Mouse (Mus musculus): ENCODE data around the gene Vcam1. TPM values are rescaled to one million over a fixed set of nuclear protein-coding genes. Genes with fewer than 3 reads are reported as not detected.
A peak's percentile ranks its signal among the peaks of the same experiment; 100 is the strongest.

The Vcam1 gene
- polyA plus RNA-seq, 1 experiment from 2014 or later = 78.6 TPM

DNA sequence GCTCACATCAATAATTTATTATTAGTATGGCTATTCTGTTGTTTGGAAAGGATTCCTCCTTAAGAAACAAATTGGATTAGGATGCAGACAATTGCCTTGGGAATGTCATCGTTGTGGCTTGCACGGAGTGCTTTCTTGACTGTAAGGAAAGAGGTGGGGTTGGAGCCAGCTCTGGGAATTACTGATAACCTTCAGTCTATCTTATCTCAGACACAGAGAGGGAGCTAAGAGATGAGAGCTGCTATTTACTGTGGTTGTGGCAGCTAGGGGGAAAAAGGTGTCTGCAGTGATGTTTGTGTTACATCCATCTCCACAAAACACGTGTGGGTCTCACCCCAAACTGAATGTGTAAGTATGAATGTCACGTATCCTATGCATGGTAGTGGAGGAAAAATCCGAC is 9.5 kb upstream of the Vcam1 start:
- no peaks in the 10 kb centered on the region for H3K36me3 ChIP-seq (ENCODE audit: insufficient read depth)
- DNase-seq (no peak), ATAC-seq (ENCODE audit: insufficient read depth) (no peak)
- no peak overlapping the region for H3K4me3 ChIP-seq (ENCODE audit: low read depth, low read length)
- H3K9ac ChIP-seq = no peak overlapping the region
- H3K9me3 ChIP-seq (ENCODE audit: low read depth, low read length) = no peaks in the 10 kb centered on the region
- no peaks in the 10 kb centered on the region for H3K27me3 ChIP-seq (ENCODE audit: insufficient read depth, low read length)
- no peak overlapping the region for H3K27ac ChIP-seq (ENCODE audit: low read depth)
- no peak for TF ChIP-seq CTCF (IDR thresholded peaks at IDR 0.05; ENCODE audit: low read depth)
- H3K4me1 ChIP-seq (ENCODE audit: insufficient read depth) = no peaks in the 10 kb centered on the region
- H3K4me2 ChIP-seq = no peak overlapping the region
- 38% methylated on average over 5 of the region's 5 CpGs for WGBS

DNA sequence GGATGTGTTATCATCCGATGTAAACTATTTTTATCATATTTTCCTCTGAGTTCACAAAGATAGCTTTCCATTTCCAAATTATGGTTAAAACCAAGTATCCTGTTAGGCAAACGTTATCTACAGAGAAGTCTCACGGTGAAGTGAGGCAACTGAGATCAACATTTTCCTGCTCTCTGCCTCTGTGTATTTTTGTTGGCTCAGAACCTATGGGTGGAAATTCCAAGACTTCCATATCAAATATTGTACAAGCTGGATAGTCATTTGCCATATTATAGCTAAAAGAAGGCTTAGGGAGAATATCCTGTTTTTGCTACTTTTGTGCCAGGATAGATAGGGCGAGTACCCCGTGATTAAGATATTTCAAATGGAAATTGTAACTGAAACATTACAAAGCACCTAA is 8.6 kb upstream of the Vcam1 start:
- Histone ChIP-seq H3K4me2 (no peak overlapping the region), H3K4me3 (ENCODE audit: low read depth, low read length) (no peak overlapping the region), H3K27ac (ENCODE audit: low read depth) (no peak overlapping the region), H3K9me3 (ENCODE audit: low read depth, low read length) (no peaks in the 10 kb centered on the region), H3K27me3 (ENCODE audit: insufficient read depth, low read length) (no peaks in the 10 kb centered on the region), H3K9ac (no peak overlapping the region), H3K4me1 (ENCODE audit: insufficient read depth) (no peaks in the 10 kb centered on the region), H3K36me3 (ENCODE audit: insufficient read depth) (no peaks in the 10 kb centered on the region)
- TF ChIP-seq CTCF (IDR thresholded peaks at IDR 0.05; ENCODE audit: low read depth) = no peak
- no peak for ATAC-seq (ENCODE audit: insufficient read depth)
- DNase-seq = no peak
- 60% methylated on average over 5 of the region's 5 CpGs for WGBS

DNA sequence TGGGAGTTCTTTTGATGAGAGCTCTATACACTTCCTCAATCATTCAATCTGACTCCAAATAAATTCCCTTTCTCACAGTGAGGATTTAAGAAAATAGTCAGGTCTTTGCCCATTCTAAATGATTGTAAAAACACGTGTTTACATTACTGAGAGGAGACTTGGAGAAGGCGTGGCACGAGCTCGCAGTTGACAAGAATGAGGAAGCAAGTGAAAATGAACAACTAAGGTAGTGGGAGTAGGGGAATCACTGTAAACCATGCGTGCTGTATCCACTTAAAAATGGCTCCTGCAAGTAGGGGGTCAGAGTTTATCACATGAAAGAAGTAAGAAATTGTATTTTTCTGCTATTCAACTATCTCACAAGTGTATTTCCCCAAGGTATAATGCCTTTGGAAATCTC is 3.9 kb upstream of the Vcam1 start:
- no peak for ATAC-seq (ENCODE audit: insufficient read depth)
- 40% methylated on average over 5 of the region's 5 CpGs for WGBS
- TF ChIP-seq CTCF (IDR thresholded peaks at IDR 0.05; ENCODE audit: low read depth) = no peak
- Histone ChIP-seq H3K4me2 (no peak overlapping the region), H3K9me3 (ENCODE audit: low read depth, low read length) (no peaks in the 10 kb centered on the region), H3K27ac (ENCODE audit: low read depth) (no peak overlapping the region), H3K27me3 (ENCODE audit: insufficient read depth, low read length) (no peaks in the 10 kb centered on the region), H3K36me3 (ENCODE audit: insufficient read depth) (no peaks in the 10 kb centered on the region), H3K4me1 (ENCODE audit: insufficient read depth) (peaks cover 4% of the 10 kb centered on the region; the same call in 1 of the 2 replicates), H3K9ac (no peak overlapping the region), H3K4me3 (ENCODE audit: low read depth, low read length) (no peak overlapping the region)
- no peak for DNase-seq

DNA sequence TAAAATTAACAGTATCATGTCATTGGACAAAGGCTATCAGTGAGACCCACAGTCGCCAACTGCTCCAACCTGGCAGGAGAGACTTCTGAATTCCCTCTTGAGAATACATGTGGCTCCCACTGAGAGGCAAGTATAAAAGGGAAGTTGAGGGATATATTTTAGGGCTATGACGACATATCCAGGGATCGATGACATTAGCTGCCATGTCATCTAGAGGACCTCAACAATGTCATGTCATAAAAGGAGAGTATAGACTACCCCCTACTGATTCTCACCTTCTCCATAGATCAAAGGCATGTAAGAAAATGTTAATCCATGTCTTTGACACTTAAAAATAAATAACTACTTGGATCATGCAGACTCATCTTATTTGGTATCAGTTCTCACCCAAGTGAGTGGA is 1.2 kb upstream of the Vcam1 start:
- Histone ChIP-seq H3K9me3 (ENCODE audit: low read depth, low read length) (no peaks in the 10 kb centered on the region), H3K4me3 (ENCODE audit: low read depth, low read length) (no peak overlapping the region), H3K27ac (ENCODE audit: low read depth) (no peak overlapping the region), H3K27me3 (ENCODE audit: insufficient read depth, low read length) (no peaks in the 10 kb centered on the region), H3K4me1 (ENCODE audit: insufficient read depth) (peaks cover 19% of the 10 kb centered on the region), H3K36me3 (ENCODE audit: insufficient read depth) (0 out of 2 replicates have a peak, but pooled peaks cover 1% of the 10 kb centered on the region), H3K4me2 (no peak overlapping the region), H3K9ac (no peak overlapping the region)
- ATAC-seq (ENCODE audit: insufficient read depth) = no peak
- DNase-seq = no peak
- WGBS = 66% methylated on average over 3 of the region's 3 CpGs
- no peak for TF ChIP-seq CTCF (IDR thresholded peaks at IDR 0.05; ENCODE audit: low read depth)

DNA sequence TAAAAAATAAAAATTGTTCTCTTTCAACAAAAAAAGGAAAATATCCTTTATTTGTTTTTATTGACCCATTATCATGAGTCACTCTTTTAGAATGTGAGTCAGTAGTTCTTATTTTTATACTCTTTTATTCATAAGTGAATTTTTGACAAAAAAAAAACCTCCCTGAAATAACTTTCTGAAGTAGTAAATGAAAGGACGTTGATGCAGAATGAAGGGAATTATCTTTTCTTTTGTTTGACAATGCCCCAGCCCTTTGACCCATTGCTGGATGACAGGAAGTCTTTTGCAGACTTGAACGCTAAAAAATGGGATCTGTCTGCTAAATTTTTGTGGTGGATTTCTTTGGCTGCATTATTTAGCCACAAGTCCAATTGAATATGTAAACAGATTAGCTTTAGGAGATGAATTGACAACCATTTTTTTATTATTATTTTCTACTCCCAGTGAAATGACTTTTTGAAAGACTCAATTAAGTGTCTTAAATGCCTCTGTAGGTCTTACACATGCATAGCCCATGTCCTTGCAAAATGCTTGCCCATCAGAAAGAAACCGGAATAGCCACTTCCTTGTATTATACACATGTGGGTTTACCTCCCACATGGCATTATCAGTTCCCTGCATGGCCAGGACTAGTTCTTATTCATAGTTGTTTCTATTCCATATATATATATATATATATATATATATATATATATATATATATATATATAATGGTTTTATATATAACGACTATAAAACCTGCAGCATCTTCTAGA is 530 bp upstream of the Vcam1 start:
- no peaks in the 10 kb centered on the region for H3K27me3 ChIP-seq (ENCODE audit: insufficient read depth, low read length)
- H3K9me3 ChIP-seq (ENCODE audit: low read depth, low read length) = no peaks in the 10 kb centered on the region
- DNase-seq = peak; percentile 45
- peak overlapping the region; percentile 52 for H3K4me2 ChIP-seq
- 33% methylated on average over 4 of the region's 4 CpGs for WGBS
- no peak for ATAC-seq (ENCODE audit: insufficient read depth)
- peaks cover 21% of the 10 kb centered on the region for H3K4me1 ChIP-seq (ENCODE audit: insufficient read depth)
- H3K27ac ChIP-seq (ENCODE audit: low read depth) = no peak overlapping the region
- H3K4me3 ChIP-seq (ENCODE audit: low read depth, low read length) = no peak overlapping the region
- TF ChIP-seq CTCF (IDR thresholded peaks at IDR 0.05; ENCODE audit: low read depth) = no peak
- 0 out of 2 replicates have a peak, but pooled peaks cover 2% of the 10 kb centered on the region for H3K36me3 ChIP-seq (ENCODE audit: insufficient read depth)
- no peak overlapping the region for H3K9ac ChIP-seq

DNA sequence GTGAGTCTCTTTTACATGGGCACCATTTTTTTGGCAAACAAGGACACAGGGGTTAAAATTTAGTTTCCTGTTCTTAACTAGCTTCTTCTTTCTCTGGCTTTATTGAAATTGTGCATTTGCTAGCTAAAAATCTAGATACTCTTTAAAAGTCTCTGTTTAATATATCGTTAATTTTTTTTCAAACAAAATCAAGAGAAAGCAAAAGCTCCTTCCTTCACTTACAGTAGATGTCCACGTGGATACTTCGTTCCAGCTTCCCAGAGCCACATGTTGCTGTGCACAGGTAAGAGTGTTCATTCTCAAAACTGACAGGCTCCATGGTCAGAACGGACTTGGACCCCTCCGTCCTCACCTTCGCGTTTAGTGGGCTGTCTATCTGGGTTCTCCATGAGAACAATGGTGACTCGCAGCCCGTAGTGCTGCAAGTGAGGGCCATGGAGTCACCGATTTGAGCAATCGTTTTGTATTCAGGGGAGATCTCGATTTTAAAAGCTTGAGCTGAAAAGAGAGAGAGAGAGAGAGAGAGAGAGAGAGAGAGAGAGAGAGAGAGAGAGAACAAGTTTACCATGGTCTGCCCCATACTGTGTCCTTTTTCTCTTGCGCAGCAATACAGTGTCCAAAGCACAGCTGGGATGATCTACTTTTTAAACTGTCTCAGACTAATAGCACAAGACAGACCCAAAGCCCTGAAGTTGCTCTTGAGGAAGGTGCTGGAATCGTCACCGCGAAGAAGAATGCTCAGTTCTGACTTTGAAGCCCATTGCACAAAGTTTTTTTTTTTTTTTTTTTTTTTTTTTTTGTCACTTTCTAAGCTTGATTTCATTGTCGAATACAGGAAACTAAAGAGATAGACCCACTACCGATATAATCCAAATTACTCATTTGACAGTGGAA is 930 bp downstream of the Vcam1 start:
- no peak for TF ChIP-seq CTCF (IDR thresholded peaks at IDR 0.05; ENCODE audit: low read depth)
- ATAC-seq (ENCODE audit: insufficient read depth) (peak; percentile 55), DNase-seq (peak; percentile 63)

DNA sequence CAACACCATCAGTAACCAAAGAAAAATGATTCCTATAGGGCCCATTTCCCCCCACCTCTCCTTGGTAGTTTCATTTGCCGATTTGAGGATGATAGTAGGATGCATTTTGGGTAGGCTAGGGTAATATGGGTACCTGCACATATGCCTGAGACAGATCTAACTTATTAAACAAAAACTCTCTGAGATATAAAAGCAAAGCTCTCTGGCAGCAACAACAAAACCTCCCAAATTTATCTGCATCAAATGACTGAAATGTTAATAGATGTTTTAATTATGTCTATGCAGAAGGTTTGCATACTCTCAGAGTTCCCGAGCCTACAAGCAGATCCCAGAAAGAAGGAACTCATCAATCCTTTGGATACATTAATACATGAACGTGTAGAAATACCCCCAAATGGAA is 1.7 kb downstream of the Vcam1 start:
- H3K4me1 ChIP-seq (ENCODE audit: insufficient read depth) = peaks cover 21% of the 10 kb centered on the region
- H3K27me3 ChIP-seq (ENCODE audit: insufficient read depth, low read length) = no peaks in the 10 kb centered on the region
- H3K36me3 ChIP-seq (ENCODE audit: insufficient read depth) = peaks cover 14% of the 10 kb centered on the region; the same call in 1 of the 2 replicates
- peak overlapping the region; percentile 45 for H3K4me3 ChIP-seq (ENCODE audit: low read depth, low read length)
- H3K9me3 ChIP-seq (ENCODE audit: low read depth, low read length) = no peaks in the 10 kb centered on the region
- H3K9ac ChIP-seq = peak overlapping the region; percentile 48
- DNase-seq (no peak), ATAC-seq (ENCODE audit: insufficient read depth) (no peak)
- H3K27ac ChIP-seq (ENCODE audit: low read depth) = no peak overlapping the region
- WGBS = 52% methylated on average over 3 of the region's 3 CpGs
- H3K4me2 ChIP-seq = peak overlapping the region; percentile 52
- TF ChIP-seq CTCF (IDR thresholded peaks at IDR 0.05; ENCODE audit: low read depth) = no peak

More for the DNA sequence above, 930 bp downstream of the Vcam1 start:
- Histone ChIP-seq H3K4me2 (peak overlapping the region; percentile 52), H3K4me3 (ENCODE audit: low read depth, low read length) (peak overlapping the region; percentile 45), H3K4me1 (ENCODE audit: insufficient read depth) (peaks cover 21% of the 10 kb centered on the region), H3K9ac (peak overlapping the region; percentile 48), H3K27ac (ENCODE audit: low read depth) (peak overlapping the region; percentile 87), H3K36me3 (ENCODE audit: insufficient read depth) (peaks cover 12% of the 10 kb centered on the region; the same call in 1 of the 2 replicates), H3K27me3 (ENCODE audit: insufficient read depth, low read length) (no peaks in the 10 kb centered on the region), H3K9me3 (ENCODE audit: low read depth, low read length) (no peaks in the 10 kb centered on the region)
- WGBS = 39% methylated on average over 18 of the region's 18 CpGs
